18 mouse cellular contexts compared by ENCODE assay signal in the genomic region with DNA sequence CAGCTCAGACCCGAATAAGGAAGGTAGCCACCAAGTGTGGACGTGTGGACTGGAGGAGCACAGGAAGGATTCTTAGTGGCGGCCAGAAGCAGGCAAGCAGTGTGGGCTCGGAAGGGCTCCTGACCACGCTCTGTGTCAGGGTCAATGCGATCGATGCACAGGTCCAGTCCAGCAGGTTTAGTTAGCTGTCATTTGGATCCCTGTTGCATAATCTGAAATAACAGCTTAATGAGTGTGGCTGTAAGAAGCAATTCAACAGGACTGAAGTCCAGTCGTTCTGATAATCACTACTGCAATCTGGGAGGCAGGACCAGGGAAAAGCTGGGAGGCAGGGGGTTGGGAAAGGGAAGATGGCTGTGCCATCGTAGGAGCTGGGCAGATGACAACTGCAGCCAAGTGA. TPM values are rescaled to one million over a fixed set of nuclear protein-coding genes. Genes with fewer than 3 reads are reported as not detected.
A peak's percentile ranks its signal among the peaks of the same experiment; 100 is the strongest.
DNase-seq lines count a peak whose midpoint lies in the region; ATAC-seq lines count a peak whose summit lies in the region.
"Had no signal": no experiment of that assay in that cellular context is flagged by ENCODE, and none has a peak within 500 bp of the region (broad histone marks: within the 10 kb centered on the region; RNA-seq: fewer than 3 reads in every experiment).

No protein-coding gene starts in this region.

- H3K27me3 ChIP-seq in heart, embryonic 15.5 days = no peaks in the 10 kb centered on the region
- H3K27me3 ChIP-seq in liver, embryonic 13.5 days = peaks cover 7% of the 10 kb centered on the region; the same call in 1 of the 2 replicates
- H3K27me3 ChIP-seq: embryonic facial prominence, embryonic 15.5 days; hindbrain, embryonic 13.5 days; lung, embryonic 15.5 days; midbrain, embryonic 12.5 days had no signal

- H3K27ac ChIP-seq in heart, embryonic 15.5 days = peak overlapping the region; percentile 51
- no peak overlapping the region; the same call in 1 of the 2 replicates for H3K27ac ChIP-seq in liver, embryonic 13.5 days
- H3K27ac ChIP-seq: embryonic facial prominence, embryonic 15.5 days; kidney, postnatal 0 days; left cerebral cortex, adult 2 months; lung, embryonic 15.5 days; macrophage had no signal

- ATAC-seq in heart, embryonic 15.5 days (replicated peaks; ENCODE audit: insufficient number of reproducible peaks, insufficient read depth, low FRiP score, low read depth) = no peak
- ATAC-seq in liver, embryonic 13.5 days (ENCODE audit: low read depth) = peak; percentile 52; the same call in 1 of the 2 replicates

- H3K9ac ChIP-seq in heart, embryonic 15.5 days = no peak overlapping the region
- no peak overlapping the region for H3K9ac ChIP-seq in liver, embryonic 13.5 days
- H3K9ac ChIP-seq: embryonic facial prominence, embryonic 15.5 days; hindbrain, embryonic 13.5 days; lung, embryonic 15.5 days; midbrain, embryonic 12.5 days had no signal

- H3K4me2 ChIP-seq in heart, embryonic 15.5 days = no peak overlapping the region
- H3K4me2 ChIP-seq in liver, embryonic 13.5 days = no peak overlapping the region
- H3K4me2 ChIP-seq: embryonic facial prominence, embryonic 15.5 days; hindbrain, embryonic 13.5 days; lung, embryonic 15.5 days; midbrain, embryonic 12.5 days had no signal

- no peaks in the 10 kb centered on the region for H3K9me3 ChIP-seq in heart, embryonic 15.5 days (replicated peaks)
- no peaks in the 10 kb centered on the region for H3K9me3 ChIP-seq in liver, embryonic 13.5 days (replicated peaks)
- H3K9me3 ChIP-seq: embryonic facial prominence, embryonic 15.5 days; hindbrain, embryonic 13.5 days; lung, embryonic 15.5 days; midbrain, embryonic 12.5 days had no signal

- H3K4me3 ChIP-seq in heart, embryonic 15.5 days = no peak overlapping the region
- no peak overlapping the region for H3K4me3 ChIP-seq in liver, embryonic 13.5 days (replicated peaks)
- H3K4me3 ChIP-seq: embryonic facial prominence, embryonic 15.5 days; hindbrain, embryonic 13.5 days; left cerebral cortex, adult 2 months; lung, embryonic 15.5 days; midbrain, embryonic 12.5 days had no signal

- DNase-seq in heart, adult 9 months (ENCODE audit: low spot score in 2 of 2) = no peak
- peak; percentile 47 for DNase-seq in urinary bladder, postnatal 14 days (ENCODE audit: low spot score)
- DNase-seq in urinary bladder, postnatal 25 days (ENCODE audit: low spot score) = no peak
- DNase-seq in liver, embryonic 13.5 days = no peak
- DNase-seq in cerebellum, postnatal 36 days = no peak
- no peak for DNase-seq in layer of hippocampus, postnatal 36 days
- DNase-seq: cerebellum, adult 9-11 months; kidney, adult 11 months; right cerebral cortex, postnatal 14 days; thymus, adult 18-20 months had no signal

- no peaks in the 10 kb centered on the region for H3K36me3 ChIP-seq in heart, embryonic 15.5 days
- H3K36me3 ChIP-seq in liver, embryonic 13.5 days = no peaks in the 10 kb centered on the region
- H3K36me3 ChIP-seq: embryonic facial prominence, embryonic 15.5 days; hindbrain, embryonic 13.5 days; lung, embryonic 15.5 days; midbrain, embryonic 12.5 days had no signal

- H3K4me1 ChIP-seq in heart, embryonic 15.5 days (replicated peaks) = peaks cover 54% of the 10 kb centered on the region
- H3K4me1 ChIP-seq in liver, embryonic 13.5 days (replicated peaks) = peaks cover 35% of the 10 kb centered on the region

- WGBS in heart, embryonic 15.5 days = 68% methylated on average over 9 of the region's 9 CpGs
- 68% methylated on average over 9 of the region's 9 CpGs for WGBS in liver, embryonic 13.5 days (ENCODE audit: insufficient replicate concordance)

RNA-seq across cellular contexts. Expression of a gene that starts 18.9 kb away (rescaled TPM):
- 59.5 and 63.4 TPM in 2 replicates for polyA plus RNA-seq in heart, embryonic 15.5 days (2015; fragmentation: Nextera tagmentation; extraction: Ambion mirVana)
- polyA plus RNA-seq in liver, embryonic 13.5 days (2015; fragmentation: Nextera tagmentation; extraction: Ambion mirVana) = 5.7 and 6.3 TPM in 2 replicates
- total RNA-seq in layer of hippocampus, postnatal 36 days (2021) = 10 to 100 TPM; 88.6 to 92.1 TPM
- polyA plus RNA-seq: macrophage had no signal
